Mouse (Mus musculus) kidney, embryonic 16.5 days (tissue): ENCODE data around the gene Lrrc4c. TPM values are rescaled to one million over a fixed set of nuclear protein-coding genes. Genes with fewer than 3 reads are reported as not detected.

Experiments
- ATAC-seq: fragments of 200-750 bp; cut with Nextera tagmentation; 2 replicates; pipeline ENCODE4 v1.8.0; 2017; ENCODE audit warnings: moderate TSS enrichment; ENCODE audit not compliant: low FRiP score, low TSS enrichment
- H3K27ac ChIP-seq: fragments of 300-500 bp; sonication (generic); 2 replicates; pipeline ENCODE4 v1.5.1; 2014; ENCODE audit warnings: low read length
- H3K27me3 ChIP-seq: fragments of 300-500 bp; sonication (generic); 2 replicates; pipeline ENCODE4 v1.6.1; 2014; ENCODE audit warnings: low read length, control low read depth, mixed read lengths; ENCODE audit not compliant: insufficient read depth
- H3K36me3 ChIP-seq: fragments of 300-500 bp; sonication (generic); 2 replicates; pipeline ENCODE4 v1.6.1; 2014; ENCODE audit warnings: low read length, control low read depth, mixed read lengths; ENCODE audit not compliant: insufficient read depth
- H3K4me1 ChIP-seq: fragments of 300-500 bp; sonication (generic); 2 replicates; pipeline ENCODE4 v1.6.1; 2014; ENCODE audit warnings: low read length, control low read depth, mixed read lengths; ENCODE audit not compliant: insufficient read depth
- H3K4me2 ChIP-seq: fragments of 300-500 bp; sonication (generic); replicated peaks from 2 replicates; pipeline ENCODE4 v1.6.1; 2014; ENCODE audit warnings: low read depth, low read length
- H3K4me3 ChIP-seq: fragments of 300-500 bp; sonication (generic); 2 replicates; pipeline ENCODE4 v1.5.1; 2014; ENCODE audit warnings: mild to moderate bottlenecking, low read length
- H3K9ac ChIP-seq: fragments of 300-500 bp; sonication (generic); replicated peaks from 2 replicates; pipeline ENCODE4 v1.6.1; 2014; ENCODE audit warnings: low read length
- H3K9me3 ChIP-seq: fragments of 300-500 bp; sonication (generic); 2 replicates; pipeline ENCODE4 v1.6.1; 2016; ENCODE audit warnings: low read length, control low read depth
- WGBS: fragments of 180-500 bp; shearing (Covaris S2); extraction: QIAGEN DNeasy Blood & Tissue Kit; methylation state at CpG from one replicate; pipeline ENCODE4 v1.1.7; 2014; 5-methylcytosine and 5-hydroxymethylcytosine counted together
- polyA plus RNA-seq: library from polyadenylated mRNA; unstranded; fragments of >200 nt; fragmentation: Nextera tagmentation; extraction: Ambion mirVana; gene quantifications from 2 replicates; pipeline ENCODE4 v1.2.1, GENCODE M21; 2015

The Lrrc4c gene
- polyA plus RNA-seq, 1 experiment from 2014 or later: 0.69 TPM

- ATAC-seq: no peak
- Histone ChIP-seq H3K36me3 (no peaks in the 10 kb centered on the region), H3K9ac (no peak overlapping the region), H3K27me3 (no peaks in the 10 kb centered on the region), H3K4me1 (no peaks in the 10 kb centered on the region), H3K27ac (no peak overlapping the region), H3K4me3 (no peak overlapping the region), H3K9me3 (no peaks in the 10 kb centered on the region), H3K4me2 (no peak overlapping the region)
- 68% methylated on average over 1 of the region's 1 CpGs for WGBS
Measured at GRCm38 (mm10) chr2:96505641-96506040, 187.7 kb downstream of the Lrrc4c start.

- H3K27me3 ChIP-seq: no peaks in the 10 kb centered on the region
- H3K4me2 ChIP-seq: no peak overlapping the region
- H3K36me3 ChIP-seq: no peaks in the 10 kb centered on the region
- H3K27ac ChIP-seq: no peak overlapping the region
- no peaks in the 10 kb centered on the region for H3K4me1 ChIP-seq
- ATAC-seq: no peak
- 66% methylated on average over 1 of the region's 1 CpGs for WGBS
- no peak overlapping the region for H3K4me3 ChIP-seq
- no peak overlapping the region for H3K9ac ChIP-seq
- H3K9me3 ChIP-seq: no peaks in the 10 kb centered on the region
Measured at GRCm38 (mm10) chr2:96508991-96509390, 191.0 kb downstream of the Lrrc4c start.

DNA sequence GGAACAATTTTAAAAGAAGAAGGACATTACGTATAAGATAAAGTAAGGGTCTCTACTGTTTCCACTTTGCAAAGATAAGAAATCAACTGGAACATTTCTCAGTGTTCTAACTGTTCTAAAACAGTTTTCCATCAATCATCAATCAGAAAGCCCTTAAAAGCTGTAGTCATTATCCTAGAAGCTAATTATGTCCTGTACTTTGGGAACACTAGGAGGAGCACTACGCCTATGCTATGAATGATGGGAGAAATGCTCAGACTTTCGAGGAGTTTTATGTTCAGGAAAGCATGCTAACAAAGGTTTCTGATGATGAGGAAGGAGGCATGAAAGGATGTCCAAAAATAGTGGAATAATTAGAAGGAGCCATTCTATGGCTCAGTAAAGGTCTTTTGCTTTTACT lies 219.5 kb downstream of the Lrrc4c start:
- Histone ChIP-seq H3K9ac (no peak overlapping the region), H3K4me1 (no peaks in the 10 kb centered on the region), H3K27me3 (no peaks in the 10 kb centered on the region), H3K36me3 (no peaks in the 10 kb centered on the region), H3K4me2 (no peak overlapping the region), H3K27ac (no peak overlapping the region), H3K4me3 (no peak overlapping the region), H3K9me3 (no peaks in the 10 kb centered on the region)
- 80% methylated on average over 3 of the region's 3 CpGs for WGBS
- ATAC-seq: no peak

- Histone ChIP-seq H3K4me1 (no peaks in the 10 kb centered on the region), H3K9me3 (no peaks in the 10 kb centered on the region), H3K27me3 (no peaks in the 10 kb centered on the region), H3K4me2 (no peak overlapping the region), H3K36me3 (no peaks in the 10 kb centered on the region), H3K4me3 (no peak overlapping the region), H3K9ac (no peak overlapping the region), H3K27ac (no peak overlapping the region)
- ATAC-seq: no peak
- 80% methylated on average over 1 of the region's 1 CpGs for WGBS
Measured at GRCm38 (mm10) chr2:96547171-96547570, 229.2 kb downstream of the Lrrc4c start.

- H3K9me3 ChIP-seq: no peaks in the 10 kb centered on the region
- H3K4me1 ChIP-seq: no peaks in the 10 kb centered on the region
- 89% methylated on average over 2 of the region's 2 CpGs for WGBS
- no peaks in the 10 kb centered on the region for H3K36me3 ChIP-seq
- H3K27me3 ChIP-seq: no peaks in the 10 kb centered on the region
- H3K27ac ChIP-seq: no peak overlapping the region
- H3K9ac ChIP-seq: no peak overlapping the region
- no peak for ATAC-seq
- no peak overlapping the region for H3K4me3 ChIP-seq
- no peak overlapping the region for H3K4me2 ChIP-seq
Measured at GRCm38 (mm10) chr2:96573755-96574154, 255.8 kb downstream of the Lrrc4c start.

GRCm38 (mm10) chr2:96577701-96578100 lies 259.7 kb downstream of the Lrrc4c start:
- Histone ChIP-seq H3K9me3 (no peaks in the 10 kb centered on the region), H3K36me3 (no peaks in the 10 kb centered on the region), H3K4me2 (no peak overlapping the region), H3K9ac (no peak overlapping the region), H3K27me3 (no peaks in the 10 kb centered on the region), H3K27ac (no peak overlapping the region), H3K4me3 (no peak overlapping the region), H3K4me1 (no peaks in the 10 kb centered on the region)
- 63% methylated on average over 8 of the region's 8 CpGs for WGBS
- ATAC-seq: no peak

DNA sequence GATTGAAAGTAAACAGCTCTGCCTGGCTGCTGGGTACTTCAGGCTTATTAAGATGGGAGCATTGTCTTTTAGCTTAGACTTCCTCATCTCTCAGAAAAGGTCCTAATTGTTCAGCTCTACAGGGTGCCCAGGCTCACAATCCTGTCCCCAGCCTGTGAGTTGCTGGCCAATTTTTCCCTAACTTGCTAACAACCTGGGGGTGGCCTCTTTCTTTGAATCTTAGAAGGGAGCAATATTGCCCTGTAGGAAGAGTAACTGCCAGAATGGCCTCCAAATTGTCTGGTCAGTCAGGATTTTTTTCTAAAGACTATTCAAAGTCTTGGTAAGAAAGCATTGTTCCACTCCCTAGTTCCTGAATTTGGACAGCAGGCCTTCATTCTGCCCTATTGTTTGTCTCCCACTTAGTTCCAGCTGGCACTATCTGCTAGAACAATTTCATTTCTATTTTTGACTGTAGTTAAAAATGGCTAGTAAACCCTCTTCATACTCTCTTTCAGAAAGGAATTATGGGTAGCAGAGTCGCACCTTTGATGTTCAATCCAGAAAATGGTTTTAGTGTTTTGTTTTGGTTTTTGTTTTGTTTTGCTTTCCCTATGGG lies 262.3 kb downstream of the Lrrc4c start:
- no peaks in the 10 kb centered on the region for H3K36me3 ChIP-seq
- no peak overlapping the region for H3K4me3 ChIP-seq
- H3K4me1 ChIP-seq: no peaks in the 10 kb centered on the region
- no peak overlapping the region for H3K27ac ChIP-seq
- no peak overlapping the region for H3K9ac ChIP-seq
- 90% methylated on average over 1 of the region's 1 CpGs for WGBS
- no peaks in the 10 kb centered on the region for H3K27me3 ChIP-seq
- ATAC-seq: no peak
- no peak overlapping the region for H3K4me2 ChIP-seq
- H3K9me3 ChIP-seq: no peaks in the 10 kb centered on the region

- no peak overlapping the region for H3K9ac ChIP-seq
- no peaks in the 10 kb centered on the region for H3K4me1 ChIP-seq
- H3K27me3 ChIP-seq: no peaks in the 10 kb centered on the region
- no peak overlapping the region for H3K4me2 ChIP-seq
- H3K27ac ChIP-seq: no peak overlapping the region
- H3K36me3 ChIP-seq: no peaks in the 10 kb centered on the region
- no peak overlapping the region for H3K4me3 ChIP-seq
- WGBS: 8% methylated on average over 4 of the region's 4 CpGs
- ATAC-seq: no peak; the same call in 1 of the 2 replicates
- H3K9me3 ChIP-seq: no peaks in the 10 kb centered on the region
Measured at GRCm38 (mm10) chr2:96585665-96586064, 267.7 kb downstream of the Lrrc4c start.

- no peaks in the 10 kb centered on the region for H3K36me3 ChIP-seq
- no peak overlapping the region for H3K4me2 ChIP-seq
- no peak overlapping the region for H3K4me3 ChIP-seq
- no peaks in the 10 kb centered on the region for H3K9me3 ChIP-seq
- no peak overlapping the region for H3K27ac ChIP-seq
- H3K27me3 ChIP-seq: no peaks in the 10 kb centered on the region
- no peak for ATAC-seq
- WGBS: 95% methylated on average over 3 of the region's 3 CpGs
- no peaks in the 10 kb centered on the region for H3K4me1 ChIP-seq
- no peak overlapping the region for H3K9ac ChIP-seq
Measured at GRCm38 (mm10) chr2:96604801-96605200, 286.8 kb downstream of the Lrrc4c start.

- no peaks in the 10 kb centered on the region for H3K9me3 ChIP-seq
- no peak overlapping the region for H3K27ac ChIP-seq
- H3K4me1 ChIP-seq: no peaks in the 10 kb centered on the region
- ATAC-seq: no peak
- H3K9ac ChIP-seq: no peak overlapping the region
- no peak overlapping the region for H3K4me3 ChIP-seq
- WGBS: 75% methylated on average over 1 of the region's 1 CpGs
- H3K4me2 ChIP-seq: no peak overlapping the region
- H3K27me3 ChIP-seq: no peaks in the 10 kb centered on the region
- H3K36me3 ChIP-seq: no peaks in the 10 kb centered on the region
Measured at GRCm38 (mm10) chr2:96614121-96614520, 296.2 kb downstream of the Lrrc4c start.
